Mouse (Mus musculus) forebrain, postnatal 0 days (tissue): ENCODE data around the gene Ddr1. TPM values are rescaled to one million over a fixed set of nuclear protein-coding genes. Genes with fewer than 3 reads are reported as not detected.
A peak's percentile ranks its signal among the peaks of the same experiment; 100 is the strongest.

Experiments used
- ATAC-seq: fragments of 200-750 bp; cut with Nextera tagmentation; 2 replicates; pipeline ENCODE4 v1.8.0; 2017; ENCODE audit warnings: mild to moderate bottlenecking, moderate library complexity
- DNase-seq: peaks from one replicate; pipeline ENCODE4 v3.0.0-alpha.2; 2015
- H3K27ac ChIP-seq: fragments of 300-500 bp; sonication (generic); 2 replicates; pipeline ENCODE4 v1.5.1; 2014; ENCODE audit warnings: low read depth, mild to moderate bottlenecking, antibody characterized with exemption, low read length, moderate library complexity, mixed read lengths
- H3K27me3 ChIP-seq: fragments of 300-500 bp; sonication (generic); 2 replicates; pipeline ENCODE4 v1.6.1; 2014; ENCODE audit warnings: mild to moderate bottlenecking, low read length, mixed read lengths; ENCODE audit not compliant: insufficient read depth
- H3K36me3 ChIP-seq: fragments of 300-500 bp; sonication (generic); 2 replicates; pipeline ENCODE4 v1.6.1; 2014; ENCODE audit warnings: mild to moderate bottlenecking, moderate library complexity; ENCODE audit not compliant: insufficient read depth
- H3K4me1 ChIP-seq: fragments of 300-500 bp; sonication (generic); 2 replicates; pipeline ENCODE4 v1.6.1; 2014; ENCODE audit warnings: antibody characterized with exemption; ENCODE audit not compliant: insufficient read depth
- H3K4me2 ChIP-seq: fragments of 300-500 bp; sonication (generic); 2 replicates; pipeline ENCODE4 v1.6.1; 2014; ENCODE audit warnings: low read depth, mild to moderate bottlenecking, moderate library complexity
- H3K4me3 ChIP-seq: fragments of 300-500 bp; sonication (generic); 2 replicates; pipeline ENCODE4 v1.5.1; 2014; ENCODE audit warnings: low read depth, low read length, mixed read lengths
- H3K9ac ChIP-seq: fragments of 300-500 bp; sonication (generic); 2 replicates; pipeline ENCODE4 v1.6.1; 2014; ENCODE audit warnings: mild to moderate bottlenecking
- H3K9me3 ChIP-seq: fragments of 300-500 bp; sonication (generic); 2 replicates; pipeline ENCODE4 v1.6.1; 2016; ENCODE audit warnings: low read length
- CTCF ChIP-seq: sonication (generic); IDR thresholded peaks from 2 replicates; pipeline ENCODE4 v1.5.1; 2016; ENCODE audit warnings: antibody characterized with exemption, control low read depth, low read depth
- WGBS: fragments of 180-500 bp; shearing (Covaris S2); extraction: QIAGEN DNeasy Blood & Tissue Kit; methylation state at CpG from one replicate; pipeline ENCODE4 v1.1.7; 2014; 5-methylcytosine and 5-hydroxymethylcytosine counted together
- polyA plus RNA-seq: library from polyadenylated mRNA; unstranded; fragments of >200 nt; fragmentation: Nextera tagmentation; extraction: Ambion mirVana; gene quantifications from 2 replicates; pipeline ENCODE4 v1.2.1, GENCODE M21; 2015
- total RNA-seq: library from RNA; depleted of rRNA; stranded (reverse); fragments of >200 nt; gene quantifications from 2 replicates; pipeline ENCODE4 v1.2.3, GENCODE M21; 2014; rRNA removed

The Ddr1 gene
- total RNA-seq (53.0 and 59.8 TPM in 2 replicates), polyA plus RNA-seq (37.3 and 51.2 TPM in 2 replicates)

GRCm38 (mm10) chr17:35704621-35705464 is at the start of gene Ddr1:
TSS of gene Ddr1 (minus strand) at chr17:35704621.
- ATAC-seq, result peak; percentile 36
- Histone ChIP-seq H3K4me1 (peaks cover 16% of the 10 kb centered on the region; the same call in 1 of the 2 replicates), H3K9ac (peak within 1 kb of the TSS; percentile 61), H3K27me3 (no peaks in the 10 kb centered on the region), H3K4me3 (peak within 1 kb of the TSS; percentile 34), H3K36me3 (no peaks in the 10 kb centered on the region), H3K4me2 (peak within 1 kb of the TSS; percentile 70), H3K9me3 (no peaks in the 10 kb centered on the region), H3K27ac (peak within 1 kb of the TSS; percentile 91)
- peak; percentile 75 for DNase-seq
- TF ChIP-seq CTCF, result no peak
- 8% methylated on average over 19 of the region's 19 CpGs for WGBS

- Histone ChIP-seq H3K27me3 (no peaks in the 10 kb centered on the region), H3K36me3 (no peaks in the 10 kb centered on the region), H3K4me2 (no peak overlapping the region), H3K9me3 (no peaks in the 10 kb centered on the region), H3K4me3 (no peak overlapping the region), H3K27ac (no peak overlapping the region), H3K9ac (no peak overlapping the region), H3K4me1 (no peaks in the 10 kb centered on the region)
- DNase-seq, result no peak
- no peak for TF ChIP-seq CTCF
- 95% methylated on average over 7 of the region's 7 CpGs for WGBS
- ATAC-seq, result no peak
These were observed 49.2 kb upstream of the Ddr1 start for GRCm38 (mm10) chr17:35753668-35754067.

GRCm38 (mm10) chr17:35752221-35752811 is 47.9 kb upstream of the Ddr1 start:
- no peak overlapping the region for H3K4me2 ChIP-seq
- H3K27ac ChIP-seq, result 0 out of 2 replicates have a peak overlapping the region, but pooled peaks have one; percentile 15
- no peak for TF ChIP-seq CTCF

GRCm38 (mm10) chr17:35749685-35750084 is 45.3 kb upstream of the Ddr1 start:
- H3K27me3 ChIP-seq, result no peaks in the 10 kb centered on the region
- H3K9ac ChIP-seq, result no peak overlapping the region
- no peak overlapping the region for H3K4me3 ChIP-seq
- no peaks in the 10 kb centered on the region for H3K36me3 ChIP-seq
- no peak for TF ChIP-seq CTCF
- no peak for ATAC-seq
- H3K4me1 ChIP-seq, result no peaks in the 10 kb centered on the region
- H3K4me2 ChIP-seq, result no peak overlapping the region
- WGBS, result 83% methylated on average over 10 of the region's 10 CpGs
- DNase-seq, result no peak
- H3K27ac ChIP-seq, result no peak overlapping the region
- no peaks in the 10 kb centered on the region for H3K9me3 ChIP-seq

More at GRCm38 (mm10) chr17:35752221-35752811, 47.9 kb upstream of the Ddr1 start:
- Histone ChIP-seq H3K9me3 (no peaks in the 10 kb centered on the region), H3K36me3 (no peaks in the 10 kb centered on the region), H3K4me3 (no peak overlapping the region), H3K27me3 (no peaks in the 10 kb centered on the region), H3K4me1 (no peaks in the 10 kb centered on the region), H3K9ac (no peak overlapping the region)
- DNase-seq (peak; percentile 58), ATAC-seq (peak; percentile 82)
- WGBS, result 31% methylated on average over 7 of the region's 7 CpGs

- Histone ChIP-seq H3K9me3 (no peaks in the 10 kb centered on the region), H3K36me3 (no peaks in the 10 kb centered on the region), H3K4me3 (no peak overlapping the region), H3K4me1 (no peaks in the 10 kb centered on the region), H3K4me2 (no peak overlapping the region), H3K27ac (no peak overlapping the region), H3K27me3 (no peaks in the 10 kb centered on the region), H3K9ac (no peak overlapping the region)
- 95% methylated on average over 2 of the region's 2 CpGs for WGBS
- DNase-seq (no peak), ATAC-seq (no peak)
- TF ChIP-seq CTCF, result no peak
These were observed 39.9 kb upstream of the Ddr1 start for GRCm38 (mm10) chr17:35744361-35744760.

GRCm38 (mm10) chr17:35742948-35743347 is 38.5 kb upstream of the Ddr1 start:
- Histone ChIP-seq H3K27ac (no peak overlapping the region), H3K9ac (no peak overlapping the region), H3K36me3 (no peaks in the 10 kb centered on the region), H3K27me3 (no peaks in the 10 kb centered on the region), H3K4me3 (no peak overlapping the region), H3K4me2 (no peak overlapping the region), H3K9me3 (no peaks in the 10 kb centered on the region), H3K4me1 (no peaks in the 10 kb centered on the region)
- 77% methylated on average over 3 of the region's 3 CpGs for WGBS
- ATAC-seq (no peak), DNase-seq (no peak)
- no peak for TF ChIP-seq CTCF

GRCm38 (mm10) chr17:35741589-35742226 is 37.3 kb upstream of the Ddr1 start:
- no peak for ATAC-seq
- H3K36me3 ChIP-seq, result no peaks in the 10 kb centered on the region
- H3K27me3 ChIP-seq, result no peaks in the 10 kb centered on the region
- no peak overlapping the region for H3K4me2 ChIP-seq
- no peaks in the 10 kb centered on the region for H3K4me1 ChIP-seq
- H3K4me3 ChIP-seq, result no peak overlapping the region
- no peak overlapping the region for H3K27ac ChIP-seq
- 80% methylated on average over 9 of the region's 9 CpGs for WGBS
- no peak overlapping the region for H3K9ac ChIP-seq
- no peak for TF ChIP-seq CTCF
- DNase-seq, result no peak
- H3K9me3 ChIP-seq, result no peaks in the 10 kb centered on the region
